Mouse (Mus musculus) erythroid progenitor cell, adult 5-6 weeks (primary cell): ENCODE data around the gene Cth. TPM values are rescaled to one million over a fixed set of nuclear protein-coding genes. Genes with fewer than 3 reads are reported as not detected.

Experiments
- ATAC-seq: replicated peaks from 2 replicates; pipeline ENCODE4 v1.8.0; 2016; ENCODE audit warnings: moderate number of reproducible peaks, mild to moderate bottlenecking, moderate TSS enrichment, inconsistent platforms; ENCODE audit not compliant: poor library complexity, low FRiP score, severe bottlenecking
- total RNA-seq, 2 experiments: library from RNA; stranded (forward) in 1 of 2; stranded (reverse) in 1 of 2; fragments of 150-400 nt in 1 of 2; fragments of 186-747, 209-891 nt in 1 of 2; gene quantifications; 2 replicates each; pipeline versions ENCODE4 v1.2.3 to v1.2.4; 2015 to 2017; ENCODE audit warnings: low replicate concordance in 2 of 2

The Cth gene
- total RNA-seq, 2 experiments from 2014 or later = not detected

GRCm38 (mm10) chr3:157921376-157921775, 3.5 kb downstream of the Cth start:
- ATAC-seq = no peak

- no peak for ATAC-seq
Measured at GRCm38 (mm10) chr3:157916336-157916735, 8.5 kb downstream of the Cth start.

- no peak for ATAC-seq
Measured at GRCm38 (mm10) chr3:157912155-157912554, 12.7 kb downstream of the Cth start.

GRCm38 (mm10) chr3:157910262-157910661, 14.6 kb downstream of the Cth start:
- no peak for ATAC-seq

- ATAC-seq = no peak
Measured at GRCm38 (mm10) chr3:157908166-157908565, 16.7 kb downstream of the Cth start.

GRCm38 (mm10) chr3:157901721-157902120, 23.2 kb downstream of the Cth start:
- no peak for ATAC-seq

- no peak for ATAC-seq
Measured at GRCm38 (mm10) chr3:157899986-157900385, 24.9 kb downstream of the Cth start.

GRCm38 (mm10) chr3:157897645-157898044, 27.2 kb downstream of the Cth start:
- no peak for ATAC-seq

- no peak for ATAC-seq
Measured at GRCm38 (mm10) chr3:157891819-157892218, 33.1 kb downstream of the Cth start.

- no peak for ATAC-seq
Measured at GRCm38 (mm10) chr3:157884081-157884643, 40.7 kb downstream of the Cth start.

GRCm38 (mm10) chr3:157883085-157883484, 41.8 kb downstream of the Cth start:
- ATAC-seq = no peak

- ATAC-seq = no peak
Measured at GRCm38 (mm10) chr3:157881992-157882391, 42.9 kb downstream of the Cth start.

- no peak for ATAC-seq
Measured at GRCm38 (mm10) chr3:157880983-157881382, 43.9 kb downstream of the Cth start.

GRCm38 (mm10) chr3:157877847-157878246, 47.0 kb downstream of the Cth start:
- ATAC-seq = no peak

GRCm38 (mm10) chr3:157876439-157877156, 48.3 kb downstream of the Cth start:
- 0 out of 2 replicates have a peak, but pooled peaks have one; percentile 48 for ATAC-seq

GRCm38 (mm10) chr3:157872897-157873296, 52.0 kb downstream of the Cth start:
- ATAC-seq = no peak

- no peak for ATAC-seq
Measured at GRCm38 (mm10) chr3:157867836-157868235, 57.0 kb downstream of the Cth start.

- ATAC-seq = no peak
Measured at GRCm38 (mm10) chr3:157866251-157866650, 58.6 kb downstream of the Cth start.

GRCm38 (mm10) chr3:157865848-157866247, 59.0 kb downstream of the Cth start:
- ATAC-seq = no peak

- ATAC-seq = no peak
Measured at GRCm38 (mm10) chr3:157865431-157865830, 59.4 kb downstream of the Cth start.

- ATAC-seq = no peak
Measured at GRCm38 (mm10) chr3:157852806-157853205, 72.1 kb downstream of the Cth start.

GRCm38 (mm10) chr3:157848503-157848902, 76.4 kb downstream of the Cth start:
- no peak for ATAC-seq
